Mouse (Mus musculus) intestine, embryonic 15.5 days (tissue): ENCODE results near the gene Ripor2. TPM values are rescaled to one million over a fixed set of nuclear protein-coding genes. Genes with fewer than 3 reads are reported as not detected.

Experiments used
- ATAC-seq: fragments of 200-750 bp; cut with Nextera tagmentation; 2 replicates; pipeline ENCODE4 v1.8.0; 2017; ENCODE audit warnings: moderate TSS enrichment, moderate library complexity
- H3K27ac ChIP-seq: fragments of 300-500 bp; sonication (generic); 2 replicates; pipeline ENCODE4 v1.5.1; 2015; ENCODE audit warnings: mild to moderate bottlenecking, inconsistent platforms
- H3K27me3 ChIP-seq: fragments of 300-500 bp; sonication (generic); replicated peaks from 2 replicates; pipeline ENCODE4 v1.6.1; 2015; ENCODE audit warnings: inconsistent platforms
- H3K36me3 ChIP-seq: fragments of 300-500 bp; sonication (generic); 2 replicates; pipeline ENCODE4 v1.6.1; 2015; ENCODE audit warnings: inconsistent platforms
- H3K4me1 ChIP-seq: fragments of 300-500 bp; sonication (generic); replicated peaks from 2 replicates; pipeline ENCODE4 v1.6.1; 2015; ENCODE audit warnings: inconsistent platforms
- H3K4me2 ChIP-seq: fragments of 300-500 bp; sonication (generic); replicated peaks from 2 replicates; pipeline ENCODE4 v1.6.1; 2015; ENCODE audit warnings: mild to moderate bottlenecking, inconsistent platforms
- H3K4me3 ChIP-seq: fragments of 300-500 bp; sonication (generic); replicated peaks from 2 replicates; pipeline ENCODE4 v1.5.1; 2015; ENCODE audit warnings: inconsistent platforms
- H3K9ac ChIP-seq: fragments of 300-500 bp; sonication (generic); 2 replicates; pipeline ENCODE4 v1.6.1; 2015; ENCODE audit warnings: inconsistent platforms
- H3K9me3 ChIP-seq: fragments of 300-500 bp; sonication (generic); 2 replicates; pipeline ENCODE4 v1.6.1; 2016; ENCODE audit warnings: inconsistent platforms
- WGBS: fragments of 180-500 bp; shearing (Covaris S2); methylation state at CpG from one replicate; pipeline ENCODE4 v1.1.7; 2015; 5-methylcytosine and 5-hydroxymethylcytosine counted together
- polyA plus RNA-seq: library from polyadenylated mRNA; unstranded; fragments of >200 nt; fragmentation: Nextera tagmentation; extraction: Ambion mirVana; gene quantifications from 2 replicates; pipeline ENCODE4 v1.2.1, GENCODE M21; 2015

Ripor2 gene
- polyA plus RNA-seq, 1 experiment from 2014 or later: 1.9 TPM

DNA sequence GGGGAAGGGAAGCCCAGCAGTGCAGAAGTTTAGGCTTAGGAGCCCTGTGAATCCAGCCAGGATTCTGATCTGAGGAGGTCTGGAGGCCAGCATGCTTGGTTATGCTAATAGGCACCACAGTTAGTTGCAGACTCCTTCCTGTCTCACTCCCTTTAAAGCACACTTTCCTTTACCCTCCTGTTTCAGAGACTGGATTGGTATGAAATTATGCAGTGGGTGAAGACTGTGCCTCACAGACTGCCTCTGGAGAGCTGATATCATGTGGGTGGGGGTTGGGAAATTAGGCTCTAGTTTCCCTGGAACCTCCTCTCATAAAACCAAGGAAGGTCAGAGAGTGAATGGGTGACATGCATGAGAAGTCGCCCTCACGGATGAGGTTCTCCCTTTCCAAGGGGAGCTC, 88.7 kb downstream of the Ripor2 start:
- H3K4me2 ChIP-seq: no peak overlapping the region
- H3K4me3 ChIP-seq: no peak overlapping the region
- H3K36me3 ChIP-seq: no peaks in the 10 kb centered on the region
- H3K27me3 ChIP-seq: no peaks in the 10 kb centered on the region
- no peak overlapping the region for H3K27ac ChIP-seq
- H3K9me3 ChIP-seq: no peaks in the 10 kb centered on the region
- 91% methylated on average over 2 of the region's 2 CpGs for WGBS
- no peak overlapping the region for H3K9ac ChIP-seq
- H3K4me1 ChIP-seq: no peaks in the 10 kb centered on the region
- no peak for ATAC-seq

GRCm38 (mm10) chr13:24679027-24679680, 97.2 kb downstream of the Ripor2 start:
- Histone ChIP-seq H3K4me1 (0 out of 2 replicates have a peak, but pooled peaks cover 3% of the 10 kb centered on the region), H3K36me3 (no peaks in the 10 kb centered on the region), H3K27me3 (no peaks in the 10 kb centered on the region), H3K27ac (no peak overlapping the region), H3K9me3 (no peaks in the 10 kb centered on the region), H3K4me3 (no peak overlapping the region), H3K4me2 (no peak overlapping the region), H3K9ac (no peak overlapping the region)
- ATAC-seq: no peak
- 49% methylated on average over 15 of the region's 15 CpGs for WGBS

GRCm38 (mm10) chr13:24680951-24681350, 99.0 kb downstream of the Ripor2 start:
- 98% methylated on average over 4 of the region's 4 CpGs for WGBS
- Histone ChIP-seq H3K4me3 (no peak overlapping the region), H3K36me3 (no peaks in the 10 kb centered on the region), H3K4me1 (0 out of 2 replicates have a peak, but pooled peaks cover 3% of the 10 kb centered on the region), H3K27me3 (no peaks in the 10 kb centered on the region), H3K4me2 (no peak overlapping the region), H3K9me3 (no peaks in the 10 kb centered on the region), H3K9ac (no peak overlapping the region), H3K27ac (no peak overlapping the region)
- no peak for ATAC-seq

DNA sequence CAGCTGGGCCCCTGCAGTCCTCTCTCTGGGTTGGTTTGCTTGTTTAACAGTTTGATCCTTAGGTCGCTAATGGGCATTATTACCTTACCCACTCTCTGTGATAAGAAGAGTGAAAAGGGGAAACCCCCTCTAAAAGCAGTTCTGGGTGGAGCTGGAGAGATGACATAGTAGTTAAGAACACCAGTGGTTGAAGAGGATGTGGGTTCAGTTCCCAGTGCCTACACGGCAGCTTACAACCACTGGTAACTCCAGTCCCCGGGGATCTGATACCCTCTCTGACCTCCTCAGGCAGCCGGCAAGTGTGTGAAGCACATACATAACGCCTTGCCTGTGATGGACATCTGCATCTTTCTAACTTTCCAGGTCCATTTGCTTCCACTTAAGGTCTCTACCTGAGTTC, 100.4 kb downstream of the Ripor2 start:
- Histone ChIP-seq H3K27ac (no peak overlapping the region), H3K27me3 (no peaks in the 10 kb centered on the region), H3K4me2 (no peak overlapping the region), H3K9me3 (no peaks in the 10 kb centered on the region), H3K36me3 (no peaks in the 10 kb centered on the region), H3K4me3 (no peak overlapping the region), H3K9ac (no peak overlapping the region), H3K4me1 (0 out of 2 replicates have a peak, but pooled peaks cover 3% of the 10 kb centered on the region)
- no peak for ATAC-seq
- 78% methylated on average over 5 of the region's 5 CpGs for WGBS

DNA sequence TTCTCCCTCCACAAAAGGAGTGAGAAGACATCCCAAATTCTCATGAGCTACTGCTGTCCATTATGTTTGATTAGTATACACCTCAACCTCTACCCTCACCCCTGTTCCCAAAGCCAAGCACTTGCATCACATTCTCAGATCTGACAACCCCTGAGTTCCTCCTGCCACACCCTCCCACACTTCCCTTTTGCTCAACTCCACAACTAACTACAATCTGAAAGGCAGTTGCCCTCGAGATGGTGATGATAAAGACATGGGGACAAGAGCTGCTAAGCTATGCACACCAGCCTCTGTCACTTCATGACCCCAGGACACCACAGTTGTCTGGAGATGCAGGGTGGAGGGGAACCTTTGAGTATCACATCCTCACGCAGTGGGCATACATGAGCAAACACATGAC, 102.5 kb downstream of the Ripor2 start:
- H3K4me1 ChIP-seq: no peaks in the 10 kb centered on the region
- WGBS: 64% methylated on average over 2 of the region's 2 CpGs
- no peak overlapping the region for H3K4me2 ChIP-seq
- H3K27ac ChIP-seq: no peak overlapping the region
- H3K36me3 ChIP-seq: no peaks in the 10 kb centered on the region
- H3K27me3 ChIP-seq: no peaks in the 10 kb centered on the region
- ATAC-seq: no peak
- H3K9ac ChIP-seq: no peak overlapping the region
- H3K4me3 ChIP-seq: no peak overlapping the region
- H3K9me3 ChIP-seq: no peaks in the 10 kb centered on the region

DNA sequence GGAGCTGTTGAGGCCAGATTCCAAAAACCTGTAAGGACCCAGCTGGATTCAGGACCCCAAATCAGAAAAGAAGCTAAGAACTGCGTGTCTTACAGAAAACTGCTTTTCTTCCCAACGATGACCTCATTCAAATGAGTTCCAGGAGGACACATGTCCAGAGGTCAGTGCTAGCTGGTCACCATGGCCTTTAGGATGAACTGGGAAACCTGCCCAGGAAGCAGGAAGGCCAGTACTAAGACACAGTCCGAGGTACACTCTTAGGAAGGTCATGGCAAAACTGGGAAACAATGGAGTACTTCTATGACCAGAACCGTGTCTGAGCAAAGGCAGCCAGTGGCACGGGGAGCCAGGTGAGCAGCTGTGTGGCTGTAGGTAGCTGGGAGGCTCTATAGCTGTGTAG, 103.9 kb downstream of the Ripor2 start:
- no peak overlapping the region for H3K27ac ChIP-seq
- H3K27me3 ChIP-seq: no peaks in the 10 kb centered on the region
- H3K9me3 ChIP-seq: no peaks in the 10 kb centered on the region
- no peak overlapping the region for H3K4me3 ChIP-seq
- no peak for ATAC-seq
- H3K4me2 ChIP-seq: no peak overlapping the region
- no peak overlapping the region for H3K9ac ChIP-seq
- no peaks in the 10 kb centered on the region for H3K36me3 ChIP-seq
- 64% methylated on average over 5 of the region's 5 CpGs for WGBS
- no peaks in the 10 kb centered on the region for H3K4me1 ChIP-seq

DNA sequence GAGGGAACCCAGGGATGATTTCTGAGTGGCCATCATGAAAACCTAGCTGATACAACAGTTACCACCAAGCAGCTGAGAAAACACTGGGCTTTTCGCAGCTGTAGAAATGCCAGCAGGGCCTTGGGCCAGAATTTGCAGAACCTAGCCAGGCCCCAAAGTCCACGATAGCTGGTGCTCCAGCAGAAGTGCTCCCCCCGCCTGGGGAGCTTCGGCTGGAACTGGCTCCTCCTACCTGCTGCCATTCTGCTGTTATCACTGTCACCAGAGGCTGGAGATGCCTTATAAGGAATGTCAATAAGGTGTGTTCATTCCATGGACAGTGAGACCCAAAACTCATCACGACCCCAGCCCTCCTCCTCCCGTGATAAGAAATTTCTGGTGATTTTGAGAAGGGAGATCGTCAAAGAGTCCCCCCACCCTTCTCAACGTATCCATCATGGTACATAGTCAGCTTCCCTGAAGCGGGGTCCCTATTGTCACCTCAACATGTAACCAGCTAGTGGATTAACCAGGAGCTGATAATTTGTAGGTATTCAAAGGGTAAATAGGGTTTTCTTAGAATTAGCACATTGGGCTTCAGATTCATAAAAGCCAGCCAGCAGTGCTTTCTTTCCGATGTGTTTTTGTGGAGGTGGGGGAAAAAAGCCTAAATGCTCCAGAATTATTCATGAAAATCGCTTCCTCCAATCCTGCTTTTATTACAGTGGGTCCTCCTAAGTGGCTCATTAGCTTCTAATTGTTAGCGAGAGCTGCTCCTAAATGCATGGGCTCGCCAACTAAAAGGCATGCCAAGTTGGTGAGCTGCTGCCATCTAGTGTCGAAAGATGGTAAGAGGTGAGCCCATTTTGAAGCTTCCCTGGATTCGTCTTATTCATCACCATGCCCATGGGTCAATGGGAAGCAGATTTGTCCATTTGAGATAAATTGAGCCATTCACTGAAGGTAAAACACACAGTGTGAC, 105.0 kb downstream of the Ripor2 start:
- 33% methylated on average over 15 of the region's 15 CpGs for WGBS
- H3K4me1 ChIP-seq: no peaks in the 10 kb centered on the region
- no peak overlapping the region for H3K27ac ChIP-seq
- no peak overlapping the region for H3K9ac ChIP-seq
- H3K4me3 ChIP-seq: no peak overlapping the region
- ATAC-seq: no peak
- H3K27me3 ChIP-seq: no peaks in the 10 kb centered on the region
- 0 out of 2 replicates have a peak overlapping the region, but pooled peaks have one; percentile 26 for H3K4me2 ChIP-seq
- no peaks in the 10 kb centered on the region for H3K9me3 ChIP-seq
- no peaks in the 10 kb centered on the region for H3K36me3 ChIP-seq

DNA sequence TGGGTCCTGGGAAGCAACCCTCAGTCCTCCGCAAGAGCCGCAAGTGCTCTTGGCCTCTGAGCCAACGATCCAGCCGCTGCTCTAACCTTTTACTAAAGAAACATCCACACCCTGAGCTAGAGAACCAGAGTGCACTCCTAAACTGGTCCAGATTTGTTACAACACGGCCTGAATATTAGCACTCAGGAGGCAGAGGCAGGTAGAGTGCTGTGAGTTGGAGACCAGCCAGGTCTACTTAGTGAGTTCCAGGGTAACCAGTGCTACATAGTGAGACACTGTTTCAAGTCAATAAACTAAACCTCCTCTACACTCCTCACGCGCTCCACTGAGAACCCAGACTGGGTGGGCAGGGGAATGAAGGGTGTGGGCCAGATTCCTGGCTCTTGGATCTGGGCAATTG, 111.3 kb downstream of the Ripor2 start:
- H3K9ac ChIP-seq: no peak overlapping the region
- no peaks in the 10 kb centered on the region for H3K27me3 ChIP-seq
- H3K36me3 ChIP-seq: no peaks in the 10 kb centered on the region
- H3K27ac ChIP-seq: no peak overlapping the region
- H3K4me1 ChIP-seq: no peaks in the 10 kb centered on the region
- no peak for ATAC-seq
- no peak overlapping the region for H3K4me3 ChIP-seq
- H3K9me3 ChIP-seq: no peaks in the 10 kb centered on the region
- no peak overlapping the region for H3K4me2 ChIP-seq
- 90% methylated on average over 7 of the region's 7 CpGs for WGBS

GRCm38 (mm10) chr13:24698746-24699145, 116.8 kb downstream of the Ripor2 start:
- no peak overlapping the region for H3K4me2 ChIP-seq
- no peaks in the 10 kb centered on the region for H3K4me1 ChIP-seq
- no peak overlapping the region for H3K27ac ChIP-seq
- no peak overlapping the region for H3K4me3 ChIP-seq
- no peaks in the 10 kb centered on the region for H3K27me3 ChIP-seq
- WGBS: 89% methylated on average over 4 of the region's 4 CpGs
- H3K36me3 ChIP-seq: no peaks in the 10 kb centered on the region
- H3K9me3 ChIP-seq: no peaks in the 10 kb centered on the region
- ATAC-seq: no peak
- no peak overlapping the region for H3K9ac ChIP-seq

GRCm38 (mm10) chr13:24702128-24702527, 120.1 kb downstream of the Ripor2 start:
- Histone ChIP-seq H3K9ac (no peak overlapping the region), H3K27ac (no peak overlapping the region), H3K4me3 (no peak overlapping the region), H3K9me3 (no peaks in the 10 kb centered on the region), H3K4me2 (no peak overlapping the region), H3K4me1 (no peaks in the 10 kb centered on the region), H3K27me3 (no peaks in the 10 kb centered on the region), H3K36me3 (no peaks in the 10 kb centered on the region)
- WGBS: 75% methylated on average over 5 of the region's 5 CpGs
- ATAC-seq: no peak

DNA sequence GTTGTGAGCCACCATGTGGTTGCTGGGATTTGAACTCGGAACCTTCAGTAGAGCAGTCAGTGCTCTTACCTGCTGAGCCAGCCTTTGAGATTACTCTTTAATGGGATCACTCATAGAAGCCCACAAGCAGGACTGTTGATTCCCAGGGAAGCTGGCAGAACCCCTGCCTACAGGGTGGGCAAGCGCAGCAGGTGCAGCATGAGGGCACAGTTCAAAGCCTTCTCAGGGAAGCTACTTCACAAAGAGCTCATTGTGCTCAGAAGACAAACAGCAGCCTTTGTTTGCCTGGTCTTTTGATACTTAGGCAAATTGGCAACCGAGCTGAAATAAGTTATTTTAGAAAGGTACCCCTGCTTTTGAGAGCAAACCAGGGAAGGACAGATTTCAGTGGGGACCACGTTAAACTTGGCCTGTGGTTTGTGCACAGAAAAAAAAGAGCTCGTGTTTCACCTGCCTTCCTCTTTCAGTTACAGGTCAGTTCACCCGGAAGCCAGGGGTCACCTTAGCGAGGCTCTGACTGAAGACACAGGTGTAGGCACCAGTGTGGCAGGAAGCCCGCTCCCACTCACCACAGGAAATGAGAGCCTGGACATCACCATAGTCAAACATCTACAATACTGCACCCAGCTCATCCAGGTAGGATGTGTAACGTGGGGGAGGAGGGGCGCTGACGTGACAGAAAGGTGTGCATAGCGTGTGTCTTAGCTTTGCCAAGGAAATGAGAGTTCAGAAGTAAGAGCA, 127.8 kb downstream of the Ripor2 start:
- Histone ChIP-seq H3K9me3 (no peaks in the 10 kb centered on the region), H3K9ac (no peak overlapping the region), H3K27me3 (no peaks in the 10 kb centered on the region), H3K4me3 (no peak overlapping the region), H3K27ac (0 out of 2 replicates have a peak overlapping the region, but pooled peaks have one; percentile 2), H3K4me1 (peaks cover 11% of the 10 kb centered on the region), H3K4me2 (no peak overlapping the region), H3K36me3 (no peaks in the 10 kb centered on the region)
- 65% methylated on average over 12 of the region's 12 CpGs for WGBS
- ATAC-seq: peak; percentile 65; the same call in 1 of the 2 replicates

- Histone ChIP-seq H3K9ac (no peak overlapping the region), H3K4me2 (no peak overlapping the region), H3K36me3 (no peaks in the 10 kb centered on the region), H3K4me1 (peaks cover 11% of the 10 kb centered on the region), H3K4me3 (no peak overlapping the region), H3K9me3 (no peaks in the 10 kb centered on the region), H3K27me3 (no peaks in the 10 kb centered on the region), H3K27ac (peak overlapping the region; percentile 44; the same call in 1 of the 2 replicates)
- 61% methylated on average over 7 of the region's 7 CpGs for WGBS
- no peak for ATAC-seq
These were observed 129.0 kb downstream of the Ripor2 start for GRCm38 (mm10) chr13:24710968-24711367.
